Mouse (Mus musculus) hindbrain, embryonic 16.5 days (tissue): Measurements from ENCODE around the gene Gm3233. TPM values are rescaled to one million over a fixed set of nuclear protein-coding genes. Genes with fewer than 3 reads are reported as not detected.
"Not testable (repeated sequence)": the region's sequence is repeated elsewhere in the genome, so short reads cannot be mapped to it uniquely, and the experiment has no call there.

Experiments used
- ATAC-seq: fragments of 200-750 bp; cut with Nextera tagmentation; 2 replicates; pipeline ENCODE4 v1.8.0; 2017; ENCODE audit warnings: moderate TSS enrichment, moderate library complexity
- H3K27ac ChIP-seq: fragments of 300-500 bp; sonication (generic); 2 replicates; pipeline ENCODE4 v1.5.1; 2014; ENCODE audit warnings: low read depth, mild to moderate bottlenecking, control low read depth, low read length, moderate library complexity
- H3K27me3 ChIP-seq: fragments of 300-500 bp; sonication (generic); replicated peaks from 2 replicates; pipeline ENCODE4 v1.6.1; 2014; ENCODE audit warnings: low read length; ENCODE audit not compliant: control insufficient read depth, insufficient read depth
- H3K36me3 ChIP-seq: fragments of 300-500 bp; sonication (generic); 2 replicates; pipeline ENCODE4 v1.6.1; 2014; ENCODE audit warnings: mild to moderate bottlenecking, low read length, moderate library complexity, mixed read lengths; ENCODE audit not compliant: control insufficient read depth, insufficient read depth
- H3K4me1 ChIP-seq: fragments of 300-500 bp; sonication (generic); 2 replicates; pipeline ENCODE4 v1.6.1; 2014; ENCODE audit warnings: low read depth, low read length; ENCODE audit not compliant: control insufficient read depth, insufficient read depth
- H3K4me2 ChIP-seq: fragments of 300-500 bp; sonication (generic); 2 replicates; pipeline ENCODE4 v1.6.1; 2014; ENCODE audit warnings: mild to moderate bottlenecking, low read length, control low read depth, moderate library complexity
- H3K4me3 ChIP-seq: fragments of 300-500 bp; sonication (generic); 2 replicates; pipeline ENCODE4 v1.5.1; 2014; ENCODE audit warnings: mild to moderate bottlenecking, low read length, control low read depth, moderate library complexity
- H3K9ac ChIP-seq: fragments of 300-500 bp; sonication (generic); 2 replicates; pipeline ENCODE4 v1.6.1; 2014; ENCODE audit warnings: low read depth, mild to moderate bottlenecking, control low read depth, low read length, moderate library complexity
- H3K9me3 ChIP-seq: fragments of 300-500 bp; sonication (generic); 2 replicates; pipeline ENCODE4 v1.6.1; 2014; ENCODE audit warnings: mild to moderate bottlenecking, low read length, moderate library complexity; ENCODE audit not compliant: control insufficient read depth
- WGBS: fragments of 180-500 bp; shearing (Covaris S2); extraction: QIAGEN DNeasy Blood & Tissue Kit; methylation state at CpG from one replicate; pipeline ENCODE4 v1.1.7; 2014; 5-methylcytosine and 5-hydroxymethylcytosine counted together
- polyA plus RNA-seq: library from polyadenylated mRNA; unstranded; fragments of >200 nt; fragmentation: Nextera tagmentation; extraction: Ambion mirVana; gene quantifications from 2 replicates; pipeline ENCODE4 v1.2.1, GENCODE M21; 2015

Gene Gm3233
- polyA plus RNA-seq, 1 experiment from 2014 or later: not detected

DNA sequence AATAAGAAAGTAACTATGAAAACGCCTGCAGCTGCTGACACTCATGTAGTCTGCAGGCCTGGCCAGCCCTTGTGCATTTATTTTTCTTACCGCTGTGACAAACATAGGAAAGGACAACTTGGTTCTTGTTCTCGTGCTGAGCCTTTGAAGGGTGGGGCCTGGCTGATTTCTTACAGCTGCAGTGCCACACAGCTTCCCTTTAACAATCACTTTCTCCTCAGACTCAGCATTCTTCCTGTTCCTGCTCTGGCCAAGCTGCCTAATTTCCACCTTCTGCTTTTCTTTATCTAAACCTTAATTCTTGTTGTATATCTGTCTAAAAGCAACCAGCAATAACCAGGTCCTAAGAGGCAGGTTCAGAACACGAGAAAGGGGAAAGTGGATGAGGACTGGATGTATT, 45.7 kb downstream of the Gm3233 start:
- no peak overlapping the region for H3K9ac ChIP-seq
- no peak for ATAC-seq
- no peaks in the 10 kb centered on the region for H3K27me3 ChIP-seq
- H3K9me3 ChIP-seq: 0 out of 2 replicates have a peak, but pooled peaks cover 2% of the 10 kb centered on the region
- H3K27ac ChIP-seq: no peak overlapping the region
- no peak overlapping the region for H3K4me3 ChIP-seq
- no peaks in the 10 kb centered on the region for H3K36me3 ChIP-seq
- WGBS: 73% methylated on average over 4 of the region's 4 CpGs
- no peak overlapping the region for H3K4me2 ChIP-seq
- no peaks in the 10 kb centered on the region for H3K4me1 ChIP-seq

DNA sequence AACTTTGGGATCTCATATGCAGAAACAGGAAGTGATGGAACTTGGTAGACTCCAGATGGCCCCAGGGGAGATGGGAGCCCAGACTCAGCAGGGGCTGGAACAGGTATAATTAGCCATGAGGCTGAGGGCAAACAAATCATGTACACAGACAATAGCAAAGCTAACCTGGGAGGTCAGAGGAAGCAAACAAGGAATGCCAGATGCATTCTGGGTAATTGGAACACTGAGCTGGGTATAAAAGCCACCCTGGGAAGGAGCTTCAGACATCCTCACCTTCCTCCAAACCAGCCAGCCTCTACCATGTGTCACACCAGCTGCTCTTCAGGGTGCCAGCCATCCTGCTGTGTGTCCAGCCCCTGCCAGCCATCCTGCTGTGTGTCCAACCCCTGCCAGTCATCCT, 48.3 kb downstream of the Gm3233 start, which contains the start of gene Gm10024:
Gm10024 (plus strand) TSS at position 301 of the 400 bp plus-strand sequence.
- not testable (repeated sequence) for H3K36me3 ChIP-seq, H3K27me3 ChIP-seq, H3K27ac ChIP-seq, H3K4me3 ChIP-seq, H3K9me3 ChIP-seq, H3K4me2 ChIP-seq, H3K4me1 ChIP-seq, H3K9ac ChIP-seq, ATAC-seq

DNA sequence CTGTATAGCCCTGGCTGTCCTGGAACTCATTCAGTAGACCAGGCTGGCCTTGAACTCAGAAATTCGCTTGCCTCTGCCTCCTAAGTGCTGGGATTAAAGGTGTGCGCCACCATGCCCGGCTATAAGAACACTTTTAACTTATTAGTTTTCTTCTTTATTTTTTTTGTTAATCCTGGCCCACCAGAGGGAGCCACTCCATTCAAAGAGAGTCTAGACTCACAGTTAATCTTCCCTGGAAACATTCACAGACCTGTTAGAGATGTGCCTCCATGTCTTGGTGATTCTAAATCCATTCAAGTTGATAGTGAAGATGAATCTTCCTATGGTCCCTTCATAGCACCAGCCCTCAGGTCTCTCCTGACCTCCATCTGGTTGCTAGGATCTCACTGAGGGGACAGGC, 49.7 kb downstream of the Gm3233 start:
- no peak for ATAC-seq
- Histone ChIP-seq H3K9ac (no peak overlapping the region), H3K4me1 (no peaks in the 10 kb centered on the region), H3K27me3 (no peaks in the 10 kb centered on the region), H3K9me3 (0 out of 2 replicates have a peak, but pooled peaks cover 5% of the 10 kb centered on the region), H3K36me3 (no peaks in the 10 kb centered on the region), H3K4me2 (no peak overlapping the region), H3K4me3 (no peak overlapping the region), H3K27ac (no peak overlapping the region)
- 89% methylated on average over 3 of the region's 3 CpGs for WGBS

Other genes starting within 250 kb of the Gm3233 start
- gene Fam207a, start 243.9 kb downstream of the Gm3233 start, polyA plus RNA-seq: 43.5 and 43.8 TPM in 2 replicates
- 0.92 and 1.1 TPM in 2 replicates for gene Itgb2, start 229.4 kb downstream of the Gm3233 start, polyA plus RNA-seq
- 84.4 and 88.3 TPM in 2 replicates for gene Pttg1ip, start 178.0 kb downstream of the Gm3233 start, polyA plus RNA-seq
- 303 and 334 TPM in 2 replicates for gene Sumo3, start 153.6 kb downstream of the Gm3233 start, polyA plus RNA-seq
- gene Gm49325, start 153.5 kb downstream of the Gm3233 start, polyA plus RNA-seq: not detected in 2 replicates
- 85.0 and 91.0 TPM in 2 replicates for gene Ube2g2, start 137.4 kb downstream of the Gm3233 start, polyA plus RNA-seq
- gene Tspear, start 73.1 kb downstream of the Gm3233 start, polyA plus RNA-seq: 1.3 and 1.6 TPM in 2 replicates
- not detected in 2 replicates for gene Gm19402, start 68.9 kb downstream of the Gm3233 start, polyA plus RNA-seq
- gene Gm9508, start 62.4 kb downstream of the Gm3233 start, polyA plus RNA-seq: not detected in 2 replicates
- not detected in 2 replicates for gene Gm10272, start 53.1 kb downstream of the Gm3233 start, polyA plus RNA-seq
- not detected in 2 replicates for gene Gm10024, start 48.2 kb downstream of the Gm3233 start, polyA plus RNA-seq
- gene Gm10142, start 43.9 kb downstream of the Gm3233 start, polyA plus RNA-seq: not detected in 2 replicates
- gene Krtap12-1, start 39.1 kb downstream of the Gm3233 start, polyA plus RNA-seq: not detected in 2 replicates
- gene Gm10100, start 33.2 kb downstream of the Gm3233 start, polyA plus RNA-seq: not detected in 2 replicates
- gene Gm18596, start 17.0 kb downstream of the Gm3233 start, polyA plus RNA-seq: not detected in 2 replicates
- not detected in 2 replicates for gene Gm9736, start 8.3 kb downstream of the Gm3233 start, polyA plus RNA-seq
- gene Gm3238, start 11.6 kb upstream of the Gm3233 start, polyA plus RNA-seq: not detected in 2 replicates
- gene Gm7138, start 17.3 kb upstream of the Gm3233 start, polyA plus RNA-seq: not detected in 2 replicates
- not detected in 2 replicates for gene Gm3250, start 22.9 kb upstream of the Gm3233 start, polyA plus RNA-seq
- gene Gm7137, start 28.5 kb upstream of the Gm3233 start, polyA plus RNA-seq: not detected in 2 replicates
- gene Gm9639, start 35.4 kb upstream of the Gm3233 start, polyA plus RNA-seq: not detected in 2 replicates
- not detected in 2 replicates for gene Gm19668, start 39.5 kb upstream of the Gm3233 start, polyA plus RNA-seq
- not detected in 2 replicates for gene Gm9507, start 52.2 kb upstream of the Gm3233 start, polyA plus RNA-seq
- not detected in 2 replicates for gene Gm2696, start 55.0 kb upstream of the Gm3233 start, polyA plus RNA-seq
- gene Krtap10-4, start 67.4 kb upstream of the Gm3233 start, polyA plus RNA-seq: not detected in 2 replicates
- gene Krtap10-10, start 76.3 kb upstream of the Gm3233 start, polyA plus RNA-seq: not detected in 2 replicates
- gene Gm36176, start 87.1 kb upstream of the Gm3233 start, polyA plus RNA-seq: not detected in 2 replicates
- not detected in 2 replicates for gene Gm10318, start 93.2 kb upstream of the Gm3233 start, polyA plus RNA-seq
- gene Gm3285, start 102.3 kb upstream of the Gm3233 start, polyA plus RNA-seq: not detected in 2 replicates
- 23.7 and 25.7 TPM in 2 replicates for gene Lrrc3, start 142.9 kb upstream of the Gm3233 start, polyA plus RNA-seq
- 7.8 and 9.9 TPM in 2 replicates for gene Trpm2, start 210.9 kb upstream of the Gm3233 start, polyA plus RNA-seq
- gene 1810043G02Rik, start 218.8 kb upstream of the Gm3233 start, polyA plus RNA-seq: 53.9 and 56.7 TPM in 2 replicates